Mouse (Mus musculus) neutrophil, adult 5-6 weeks (primary cell): ENCODE results near the gene Babam2. TPM values are rescaled to one million over a fixed set of nuclear protein-coding genes. Genes with fewer than 3 reads are reported as not detected.
A peak's percentile ranks its signal among the peaks of the same experiment; 100 is the strongest.
"Not testable (repeated sequence)": the region's sequence is repeated elsewhere in the genome, so short reads cannot be mapped to it uniquely, and the experiment has no call there.

Experiments
- ATAC-seq: fragments of 151-379, 151-347 bp; 2 replicates; pipeline ENCODE4 v1.8.0; 2017; ENCODE audit warnings: mild to moderate bottlenecking, moderate TSS enrichment; ENCODE audit not compliant: insufficient number of reproducible peaks, poor library complexity, low FRiP score, severe bottlenecking; ENCODE audit errors: extremely low read depth
- total RNA-seq: library from RNA; stranded (forward); fragments of 200-1000 nt; gene quantifications from 2 replicates; pipeline ENCODE4 v1.2.3, GENCODE M21; 2017

Gene Babam2
- total RNA-seq, 1 experiment from 2014 or later, result 51.3 TPM

DNA sequence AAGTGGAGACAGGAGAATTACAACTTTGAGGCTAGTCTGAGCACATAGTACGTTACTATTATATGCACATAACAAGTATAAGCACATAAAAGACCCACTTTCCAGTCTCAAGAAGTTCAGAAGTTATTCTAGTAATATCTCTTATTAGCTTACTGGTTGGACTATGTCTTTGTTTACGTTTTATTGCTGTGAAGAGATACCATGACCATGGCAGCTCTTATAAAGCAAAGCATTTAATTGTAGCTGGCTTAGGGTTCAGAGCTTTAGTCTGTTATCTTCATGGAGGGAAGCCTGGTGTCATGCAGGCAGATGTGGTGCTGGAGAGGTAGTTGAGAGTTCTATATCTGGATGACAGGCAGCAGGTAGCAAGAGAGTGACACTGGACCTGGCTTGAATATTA, 68.3 kb downstream of the Babam2 start:
- no peak for ATAC-seq

DNA sequence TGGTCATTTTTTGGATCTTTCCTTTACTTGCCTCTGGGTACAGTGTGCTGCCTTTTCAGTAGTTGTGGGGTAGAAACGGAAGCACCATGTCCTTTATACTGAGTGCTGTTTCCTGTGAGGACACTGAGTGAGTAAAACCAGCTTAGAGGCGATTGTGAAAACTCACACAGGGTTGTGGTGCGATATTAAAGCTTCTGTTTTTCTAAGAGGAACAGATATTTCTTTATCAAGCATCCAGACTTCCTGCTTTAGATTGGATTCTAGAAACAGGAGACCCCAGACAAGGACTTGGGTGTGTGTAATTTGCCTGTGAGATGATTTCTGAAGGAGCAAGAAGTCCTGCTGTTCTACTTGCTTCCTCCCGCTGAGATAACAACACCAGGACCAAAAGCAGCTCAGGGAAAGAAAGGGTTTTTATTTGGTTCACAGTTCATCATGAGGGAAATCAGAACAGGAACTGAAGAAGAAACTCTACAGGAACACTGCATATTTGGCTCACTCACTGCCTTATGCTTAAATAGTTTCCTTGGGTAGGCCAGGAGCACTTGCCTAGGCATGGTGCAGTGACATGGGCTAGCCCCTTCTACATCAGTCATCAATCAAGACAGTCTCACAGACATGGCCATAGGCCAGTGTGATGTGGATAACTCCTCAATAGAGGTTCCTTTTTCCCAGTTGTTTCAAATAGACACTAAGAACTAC, 69.5 kb downstream of the Babam2 start:
- ATAC-seq, result 0 out of 2 replicates have a peak, but pooled peaks have one; percentile 39

GRCm38 (mm10) chr5:31771486-31771885, 74.0 kb downstream of the Babam2 start:
- no peak for ATAC-seq

- ATAC-seq, result no peak
These were observed 74.4 kb downstream of the Babam2 start for GRCm38 (mm10) chr5:31771921-31772320.

GRCm38 (mm10) chr5:31774976-31775375, 77.5 kb downstream of the Babam2 start:
- ATAC-seq, result no peak

GRCm38 (mm10) chr5:31781624-31782023, 84.1 kb downstream of the Babam2 start:
- no peak for ATAC-seq

DNA sequence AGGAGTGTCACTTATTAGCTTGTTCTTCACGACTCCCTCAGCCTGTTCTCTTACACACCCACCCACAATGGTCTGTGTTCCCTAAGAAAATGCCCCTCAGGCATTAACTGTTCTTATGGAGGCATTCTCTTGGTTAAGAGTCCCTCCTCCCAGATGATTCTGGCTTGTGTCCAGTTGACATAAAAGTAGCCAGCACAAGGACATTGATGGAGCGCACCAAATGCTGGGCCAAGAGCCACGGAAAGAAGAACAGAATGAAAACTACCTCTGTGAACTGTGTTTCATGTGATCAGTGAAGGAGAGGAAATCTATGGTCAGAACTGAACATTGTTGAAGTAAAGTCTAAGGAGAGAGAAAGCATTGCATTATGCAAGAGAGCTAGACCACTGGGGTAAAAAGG, 89.7 kb downstream of the Babam2 start:
- ATAC-seq, result no peak

DNA sequence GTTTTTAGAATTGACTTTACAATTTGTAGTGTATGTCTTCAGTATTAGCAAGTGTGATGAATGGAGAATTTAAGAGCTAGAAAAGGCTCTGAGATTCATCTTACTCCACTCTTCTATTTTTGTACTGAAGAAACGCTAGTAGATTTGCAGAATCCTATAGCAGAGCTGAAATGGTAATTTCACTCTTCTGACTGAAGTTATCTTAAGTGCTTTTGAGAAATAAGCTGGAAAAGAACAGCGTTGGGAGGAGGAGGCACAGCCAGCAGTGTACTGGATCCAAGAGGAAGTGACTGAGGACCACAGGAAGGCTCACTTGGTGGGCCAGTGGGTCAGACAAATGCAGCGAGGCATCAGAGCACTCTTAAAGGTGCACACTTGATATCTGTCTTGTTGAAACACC, 90.1 kb downstream of the Babam2 start:
- no peak for ATAC-seq

DNA sequence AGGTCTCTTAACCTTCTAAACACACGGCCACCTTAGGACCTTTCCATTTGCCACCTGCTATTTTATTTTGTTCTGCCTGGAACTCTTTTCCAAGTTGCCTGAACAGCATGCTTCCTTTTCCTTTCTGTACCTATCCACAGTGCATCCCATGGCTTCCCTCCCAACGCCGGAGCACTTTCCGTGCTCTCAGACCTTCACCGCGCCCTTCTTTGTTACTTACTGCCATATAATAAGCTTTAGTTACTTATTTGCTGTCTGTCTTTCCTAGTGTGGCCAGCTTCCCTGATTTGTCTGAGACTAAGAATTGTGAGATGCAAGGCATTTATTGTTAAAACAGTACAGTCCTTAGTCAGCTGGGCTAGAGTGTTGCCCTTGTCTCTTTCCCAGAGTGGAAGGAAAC, 94.9 kb downstream of the Babam2 start:
- ATAC-seq, result no peak

DNA sequence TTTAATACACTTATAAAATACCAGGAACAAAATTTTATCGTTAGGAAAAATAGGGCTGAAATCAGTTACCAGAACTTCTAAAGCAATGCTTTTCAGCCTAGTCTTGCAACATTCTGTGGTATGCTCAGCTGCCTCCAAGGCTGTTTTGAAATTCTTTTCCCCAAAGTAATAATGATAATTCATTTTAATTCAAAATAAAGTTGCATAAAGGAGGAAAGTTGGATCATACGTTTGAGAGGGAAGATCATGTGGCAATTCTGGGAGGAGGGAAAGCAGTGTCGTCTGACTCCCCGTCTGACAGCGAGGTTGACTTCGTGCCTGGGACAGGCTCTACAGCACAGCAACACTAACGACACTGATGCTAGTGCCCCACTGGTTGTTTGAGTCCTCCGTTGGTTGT, 95.4 kb downstream of the Babam2 start:
- no peak for ATAC-seq

DNA sequence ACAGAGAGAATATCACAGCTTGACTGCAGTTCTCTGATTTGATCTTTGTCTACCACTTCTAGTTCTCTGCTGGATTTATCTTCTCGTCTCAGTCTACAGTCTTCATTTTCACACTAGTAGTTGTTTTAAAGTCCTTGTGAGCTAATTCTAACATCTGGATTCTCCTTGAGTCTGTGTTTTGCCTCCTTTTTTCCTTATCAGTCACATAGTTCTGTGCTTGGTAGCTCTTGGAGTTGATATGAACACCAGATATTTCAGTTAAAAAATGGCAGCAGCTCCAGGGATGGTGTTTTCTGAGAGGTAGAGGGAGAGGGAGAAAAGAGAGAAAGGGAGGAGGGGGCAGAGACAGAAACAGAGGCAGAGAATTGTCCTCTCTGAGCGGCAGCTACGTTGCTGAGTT, 97.9 kb downstream of the Babam2 start:
- ATAC-seq, result no peak

DNA sequence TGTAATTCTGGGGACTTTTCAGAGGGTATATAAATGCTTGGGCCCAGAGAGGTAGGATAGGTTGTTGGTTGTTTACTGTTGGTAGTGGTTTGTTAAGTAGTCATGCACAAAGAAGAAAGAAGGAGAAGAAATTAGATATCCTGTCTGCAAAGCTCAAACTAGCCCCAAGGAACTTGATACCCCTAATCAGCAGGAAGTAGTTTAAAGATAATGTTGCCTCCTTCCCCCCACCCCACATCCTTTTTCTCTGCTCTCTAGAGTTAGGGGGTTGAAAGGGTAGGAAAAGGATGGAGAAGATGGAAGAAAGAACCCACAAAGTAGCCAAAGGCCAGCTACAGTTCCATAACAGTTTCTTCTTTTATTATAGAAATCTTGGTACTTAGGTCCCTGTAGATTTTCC, 99.5 kb downstream of the Babam2 start:
- ATAC-seq, result no peak

DNA sequence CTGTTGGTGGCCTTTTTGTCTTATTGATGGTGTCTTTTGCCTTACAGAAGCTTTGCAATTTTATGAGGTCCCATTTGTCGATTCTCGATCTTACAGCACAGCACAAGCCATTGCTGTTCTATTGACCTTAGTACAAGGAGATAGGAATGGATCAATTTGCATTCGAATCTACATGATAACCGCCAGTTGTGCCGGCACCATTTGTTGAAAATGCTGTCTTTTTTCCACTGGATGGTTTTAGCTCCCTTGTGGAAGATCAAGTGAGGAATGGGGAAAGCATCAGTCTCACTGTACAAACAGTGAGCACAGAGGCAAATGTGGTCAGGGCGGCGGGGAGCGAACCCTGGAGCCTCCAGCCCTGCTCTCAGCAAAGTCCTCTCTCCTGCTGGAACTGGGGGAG, 106.7 kb downstream of the Babam2 start:
- ATAC-seq, result not testable (repeated sequence)

GRCm38 (mm10) chr5:31804751-31805150, 107.3 kb downstream of the Babam2 start:
- ATAC-seq, result no peak

- no peak for ATAC-seq
These were observed 109.8 kb downstream of the Babam2 start for GRCm38 (mm10) chr5:31807312-31807711.

- ATAC-seq, result no peak
These were observed 110.8 kb downstream of the Babam2 start for GRCm38 (mm10) chr5:31808271-31808670.

GRCm38 (mm10) chr5:31810796-31811662, 113.5 kb downstream of the Babam2 start:
- no peak for ATAC-seq

DNA sequence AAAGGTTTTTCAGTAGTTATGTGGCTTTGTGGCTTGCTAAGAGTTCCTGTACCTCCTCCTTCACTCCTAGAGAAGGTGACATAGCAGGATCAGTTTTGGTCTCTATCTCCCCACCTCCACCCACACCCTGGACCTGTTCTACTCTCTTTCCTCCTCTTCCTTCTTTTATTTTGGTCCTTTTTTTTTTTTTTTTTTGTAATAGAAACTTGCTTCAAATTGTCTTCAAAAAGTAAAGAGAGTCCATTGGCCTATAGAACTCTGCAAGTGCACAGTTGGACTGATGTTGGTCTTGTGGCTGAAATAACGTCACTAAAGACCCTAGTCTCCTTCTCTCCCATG, 114.1 kb downstream of the Babam2 start:
- ATAC-seq, result no peak

GRCm38 (mm10) chr5:31813156-31813675, 115.7 kb downstream of the Babam2 start:
- ATAC-seq, result no peak

GRCm38 (mm10) chr5:31814068-31814467, 116.6 kb downstream of the Babam2 start:
- ATAC-seq, result no peak
